Mouse (Mus musculus) stomach, embryonic 15.5 days (tissue): ENCODE measurements around the gene 2700049A03Rik. TPM values are rescaled to one million over a fixed set of nuclear protein-coding genes. Genes with fewer than 3 reads are reported as not detected.

Source experiments
- ATAC-seq: fragments of 200-750 bp; cut with Nextera tagmentation; 2 replicates; pipeline ENCODE4 v1.8.0; 2017; ENCODE audit warnings: low read depth, moderate number of reproducible peaks, moderate TSS enrichment; ENCODE audit not compliant: insufficient read depth, low FRiP score
- H3K27ac ChIP-seq: fragments of 300-500 bp; sonication (generic); 2 replicates; pipeline ENCODE4 v1.5.1; 2015; ENCODE audit warnings: mild to moderate bottlenecking, inconsistent platforms
- H3K27me3 ChIP-seq: fragments of 300-500 bp; sonication (generic); replicated peaks from 2 replicates; pipeline ENCODE4 v1.6.1; 2015; ENCODE audit warnings: inconsistent platforms
- H3K36me3 ChIP-seq: fragments of 300-500 bp; sonication (generic); 2 replicates; pipeline ENCODE4 v1.6.1; 2015; ENCODE audit warnings: inconsistent platforms
- H3K4me1 ChIP-seq: fragments of 300-500 bp; sonication (generic); 2 replicates; pipeline ENCODE4 v1.6.1; 2015; ENCODE audit warnings: inconsistent platforms
- H3K4me2 ChIP-seq: fragments of 300-500 bp; sonication (generic); 2 replicates; pipeline ENCODE4 v1.6.1; 2015; ENCODE audit warnings: mild to moderate bottlenecking, inconsistent platforms
- H3K4me3 ChIP-seq: fragments of 300-500 bp; sonication (generic); replicated peaks from 2 replicates; pipeline ENCODE4 v1.5.1; 2015; ENCODE audit warnings: inconsistent platforms
- H3K9ac ChIP-seq: fragments of 300-500 bp; sonication (generic); 2 replicates; pipeline ENCODE4 v1.6.1; 2015; ENCODE audit warnings: inconsistent platforms
- H3K9me3 ChIP-seq: fragments of 300-500 bp; sonication (generic); 2 replicates; pipeline ENCODE4 v1.6.1; 2016; ENCODE audit warnings: inconsistent platforms
- WGBS: fragments of 180-500 bp; shearing (Covaris S2); methylation state at CpG from one replicate; pipeline ENCODE4 v1.1.7; 2015; 5-methylcytosine and 5-hydroxymethylcytosine counted together
- polyA plus RNA-seq: library from polyadenylated mRNA; unstranded; fragments of >200 nt; fragmentation: Nextera tagmentation; extraction: Ambion mirVana; gene quantifications from 2 replicates; pipeline ENCODE4 v1.2.1, GENCODE M21; 2015

2700049A03Rik gene
- polyA plus RNA-seq, 1 experiment from 2014 or later = 10.3 TPM

DNA sequence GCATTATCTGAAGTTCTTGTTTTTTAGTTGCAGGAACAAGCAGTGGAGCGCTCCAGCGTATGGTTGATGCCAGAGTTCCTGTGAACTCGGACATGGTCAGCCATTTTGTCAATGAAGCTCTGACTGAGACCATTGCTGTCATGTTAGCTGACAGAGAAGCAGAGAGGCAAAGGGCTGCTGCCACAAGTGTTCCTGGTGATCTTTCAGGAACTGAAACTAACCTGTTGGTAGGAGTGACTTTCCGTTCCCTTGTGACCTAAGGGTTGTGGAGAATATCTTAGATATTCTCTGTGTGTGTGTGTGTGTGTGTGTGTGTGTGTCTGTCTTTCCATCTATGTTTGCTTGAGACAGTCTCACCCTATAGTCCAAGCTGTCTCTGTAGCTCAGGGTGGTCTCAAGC is 47.7 kb downstream of the 2700049A03Rik start:
- Histone ChIP-seq H3K9me3 (no peaks in the 10 kb centered on the region), H3K4me2 (no peak overlapping the region), H3K4me3 (no peak overlapping the region), H3K4me1 (no peaks in the 10 kb centered on the region), H3K27me3 (no peaks in the 10 kb centered on the region), H3K9ac (no peak overlapping the region), H3K36me3 (peaks cover 10% of the 10 kb centered on the region; the same call in 1 of the 2 replicates), H3K27ac (no peak overlapping the region)
- 90% methylated on average over 4 of the region's 4 CpGs for WGBS
- no peak for ATAC-seq

DNA sequence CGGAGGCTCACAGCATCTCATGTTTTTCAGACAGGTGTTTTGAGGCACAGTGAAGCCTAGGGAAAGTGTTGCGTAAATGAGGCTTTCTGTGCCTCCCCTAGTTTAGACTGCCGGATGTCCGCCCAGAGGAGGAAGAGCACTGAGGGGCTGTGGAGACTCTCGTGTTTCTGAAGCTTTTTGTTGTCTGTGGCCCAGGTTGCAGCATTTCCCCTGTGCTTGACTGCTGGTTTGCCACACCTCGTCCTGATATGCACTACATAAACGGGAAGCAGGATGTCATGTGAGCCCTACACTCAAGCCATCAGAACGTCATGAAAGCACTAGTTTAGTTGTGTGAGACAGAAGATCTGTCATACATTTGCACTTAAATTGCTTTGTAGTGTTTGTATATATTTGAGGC is 56.1 kb downstream of the 2700049A03Rik start:
- no peaks in the 10 kb centered on the region for H3K9me3 ChIP-seq
- 65% methylated on average over 8 of the region's 8 CpGs for WGBS
- H3K4me2 ChIP-seq = no peak overlapping the region
- H3K36me3 ChIP-seq = peaks cover 17% of the 10 kb centered on the region
- H3K27me3 ChIP-seq = no peaks in the 10 kb centered on the region
- no peak overlapping the region for H3K4me3 ChIP-seq
- no peaks in the 10 kb centered on the region for H3K4me1 ChIP-seq
- ATAC-seq = no peak
- H3K27ac ChIP-seq = no peak overlapping the region
- H3K9ac ChIP-seq = no peak overlapping the region

DNA sequence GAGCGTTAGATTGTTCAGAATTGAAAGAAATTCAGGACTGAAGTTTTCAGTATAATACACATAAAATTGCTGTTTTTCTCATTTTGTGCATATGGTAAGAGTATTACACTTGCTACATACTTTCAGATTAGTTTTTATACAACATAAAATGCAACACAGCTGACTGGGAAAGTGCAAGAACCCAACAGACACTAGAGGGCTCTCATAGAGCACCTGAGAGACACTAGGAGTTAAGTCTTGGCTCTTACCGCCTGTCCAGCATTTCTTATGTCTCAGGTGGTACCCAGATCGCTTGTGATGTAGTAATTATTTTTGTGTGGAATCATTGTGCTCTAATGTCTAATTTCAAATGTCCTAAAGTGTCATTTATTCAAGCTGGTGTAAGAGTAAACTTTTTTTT is 61.0 kb downstream of the 2700049A03Rik start:
- H3K27me3 ChIP-seq = no peaks in the 10 kb centered on the region

DNA sequence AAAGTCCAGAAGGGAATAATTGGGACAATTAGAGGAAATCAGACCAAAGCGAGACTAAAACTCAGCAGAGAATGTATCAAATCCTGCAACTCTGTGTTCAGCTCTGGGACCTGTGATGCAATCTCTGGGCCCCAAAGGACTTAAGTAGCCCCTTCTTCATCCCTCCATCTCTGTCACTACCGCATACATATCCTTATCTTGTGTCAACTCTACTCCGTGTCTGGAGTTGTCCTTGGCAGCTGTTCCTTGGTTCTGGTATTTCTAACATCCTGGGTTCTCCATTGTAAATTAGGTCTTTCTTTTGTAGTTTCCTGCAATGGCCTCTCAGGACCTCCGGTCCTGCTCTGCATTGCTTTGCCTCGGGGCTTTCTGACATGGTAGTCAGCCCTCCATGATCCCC is 65.1 kb downstream of the 2700049A03Rik start:
- H3K27me3 ChIP-seq = no peaks in the 10 kb centered on the region
- no peak overlapping the region for H3K4me2 ChIP-seq
- no peak for ATAC-seq
- H3K4me1 ChIP-seq = no peaks in the 10 kb centered on the region; the same call in 1 of the 2 replicates
- H3K4me3 ChIP-seq = no peak overlapping the region
- 0 out of 2 replicates have a peak, but pooled peaks cover 3% of the 10 kb centered on the region for H3K36me3 ChIP-seq
- no peak overlapping the region for H3K9ac ChIP-seq
- WGBS = 59% methylated on average over 5 of the region's 5 CpGs
- H3K9me3 ChIP-seq = no peaks in the 10 kb centered on the region
- peak overlapping the region; percentile 8; the same call in 1 of the 2 replicates for H3K27ac ChIP-seq

More for the DNA sequence above, 61.0 kb downstream of the 2700049A03Rik start:
- 59% methylated on average over 3 of the region's 3 CpGs for WGBS
- H3K4me1 ChIP-seq = no peaks in the 10 kb centered on the region; the same call in 1 of the 2 replicates
- no peaks in the 10 kb centered on the region for H3K9me3 ChIP-seq
- H3K4me2 ChIP-seq = no peak overlapping the region
- H3K4me3 ChIP-seq = no peak overlapping the region
- H3K9ac ChIP-seq = no peak overlapping the region
- no peak for ATAC-seq
- H3K27ac ChIP-seq = no peak overlapping the region
- H3K36me3 ChIP-seq = peaks cover 7% of the 10 kb centered on the region

DNA sequence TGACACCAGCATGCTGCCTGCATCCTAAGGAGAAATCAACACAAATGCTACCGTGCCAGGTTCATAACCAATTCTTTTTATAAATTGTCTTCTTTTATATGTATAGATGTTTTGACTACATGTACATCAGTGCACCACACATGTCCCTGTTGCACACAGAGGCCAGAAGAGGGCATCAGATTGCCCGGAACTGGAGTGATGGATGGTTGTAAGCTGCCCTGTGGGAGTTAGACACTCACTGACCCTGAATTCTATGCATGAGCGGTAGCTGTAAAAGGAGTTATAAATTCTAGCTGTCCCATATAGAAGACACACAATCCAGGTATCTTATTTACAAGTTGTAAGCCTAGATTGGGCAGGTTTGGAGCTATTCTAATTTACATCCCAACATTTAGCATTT is 67.7 kb downstream of the 2700049A03Rik start:
- 82% methylated on average over 3 of the region's 3 CpGs for WGBS
- no peaks in the 10 kb centered on the region for H3K9me3 ChIP-seq
- H3K27ac ChIP-seq = no peak overlapping the region
- H3K36me3 ChIP-seq = 0 out of 2 replicates have a peak, but pooled peaks cover under 1% of the 10 kb centered on the region
- H3K4me2 ChIP-seq = no peak overlapping the region
- H3K4me3 ChIP-seq = no peak overlapping the region
- ATAC-seq = no peak
- no peaks in the 10 kb centered on the region; the same call in 1 of the 2 replicates for H3K4me1 ChIP-seq
- H3K9ac ChIP-seq = no peak overlapping the region
- no peaks in the 10 kb centered on the region for H3K27me3 ChIP-seq

DNA sequence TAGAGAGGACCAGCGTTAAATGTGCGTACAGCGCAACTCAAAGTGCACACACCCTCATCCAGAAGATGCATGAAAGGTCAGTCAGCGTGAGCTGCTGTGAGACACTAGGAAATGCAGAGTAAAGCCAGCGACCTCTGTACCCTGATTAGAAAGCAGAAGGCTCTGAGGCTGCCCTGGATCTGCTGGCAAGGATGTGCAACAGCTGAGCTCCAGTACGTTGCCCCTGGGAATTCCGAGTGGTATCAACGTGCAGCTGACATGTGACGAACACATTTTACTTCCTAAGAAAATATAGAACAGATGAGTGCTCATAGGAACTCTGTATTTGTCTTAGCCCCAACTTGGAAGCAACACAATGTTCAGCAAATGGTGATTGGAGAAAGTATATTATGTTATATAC is 80.5 kb downstream of the 2700049A03Rik start:
- Histone ChIP-seq H3K4me1 (0 out of 2 replicates have a peak, but pooled peaks cover 5% of the 10 kb centered on the region), H3K36me3 (peaks cover 7% of the 10 kb centered on the region; the same call in 1 of the 2 replicates), H3K27ac (no peak overlapping the region), H3K9me3 (no peaks in the 10 kb centered on the region), H3K27me3 (no peaks in the 10 kb centered on the region), H3K4me2 (no peak overlapping the region), H3K4me3 (no peak overlapping the region), H3K9ac (no peak overlapping the region)
- no peak for ATAC-seq
- WGBS = 79% methylated on average over 9 of the region's 9 CpGs

DNA sequence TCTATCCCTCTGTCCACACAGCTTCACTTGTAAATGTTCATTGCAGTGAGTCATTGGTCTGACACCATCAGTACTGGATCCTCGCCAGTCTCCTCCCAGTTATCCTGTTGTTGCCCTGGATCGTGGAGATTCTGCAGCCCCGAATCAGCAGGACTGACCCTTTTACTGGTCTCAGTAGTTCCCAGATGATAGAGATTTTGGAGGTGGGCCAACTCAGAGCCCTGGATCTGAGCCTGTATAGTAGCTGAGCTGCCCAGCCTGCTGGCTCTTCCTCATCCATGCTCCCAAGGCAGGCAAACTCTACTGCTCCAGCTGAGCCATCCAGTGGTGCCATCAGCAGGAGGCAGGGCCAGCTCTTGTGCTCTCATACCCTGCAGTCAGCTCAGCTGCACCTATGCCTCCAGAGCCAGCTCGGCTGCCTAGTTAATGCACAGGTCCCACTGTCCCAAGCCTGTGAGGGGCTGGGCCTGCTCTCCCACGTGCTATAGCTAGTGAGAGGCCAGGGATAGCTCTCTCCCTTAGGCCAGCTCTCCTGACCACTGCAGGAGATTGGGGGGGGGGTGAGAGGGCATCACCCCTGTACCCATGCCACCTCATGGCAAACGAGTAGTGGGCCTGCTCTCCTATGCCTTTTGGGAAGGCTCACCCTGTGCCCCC is 81.3 kb downstream of the 2700049A03Rik start:
- Histone ChIP-seq H3K9ac (no peak overlapping the region), H3K9me3 (no peaks in the 10 kb centered on the region), H3K4me2 (no peak overlapping the region), H3K36me3 (peaks cover 7% of the 10 kb centered on the region; the same call in 1 of the 2 replicates), H3K27me3 (no peaks in the 10 kb centered on the region), H3K27ac (no peak overlapping the region), H3K4me1 (0 out of 2 replicates have a peak, but pooled peaks cover 5% of the 10 kb centered on the region), H3K4me3 (no peak overlapping the region)
- peak; percentile 47; the same call in 1 of the 2 replicates for ATAC-seq
- WGBS = 67% methylated on average over 6 of the region's 6 CpGs

DNA sequence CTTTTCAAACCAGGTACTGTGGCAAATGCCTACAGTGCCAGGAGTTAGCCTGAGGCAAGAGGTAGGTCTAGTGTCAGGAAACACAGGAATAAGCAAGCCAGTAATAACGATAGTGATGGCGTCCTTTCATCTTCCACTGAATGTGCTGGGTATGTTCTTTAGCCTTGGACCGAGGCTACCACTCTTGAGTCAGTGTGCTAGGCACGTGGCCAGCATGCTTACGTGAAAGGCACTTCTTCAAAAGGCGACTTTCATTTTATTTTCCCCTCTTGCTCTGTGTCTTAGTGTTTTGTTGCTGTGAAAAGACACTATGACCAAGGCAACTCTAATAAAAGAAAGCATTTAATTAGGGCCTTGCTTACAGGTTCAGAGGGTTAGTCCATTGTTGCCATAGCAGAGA is 86.1 kb downstream of the 2700049A03Rik start:
- Histone ChIP-seq H3K9me3 (no peaks in the 10 kb centered on the region), H3K9ac (no peak overlapping the region), H3K27ac (no peak overlapping the region), H3K36me3 (peaks cover 12% of the 10 kb centered on the region; the same call in 1 of the 2 replicates), H3K27me3 (no peaks in the 10 kb centered on the region), H3K4me3 (no peak overlapping the region), H3K4me2 (no peak overlapping the region), H3K4me1 (0 out of 2 replicates have a peak, but pooled peaks cover 5% of the 10 kb centered on the region)
- 94% methylated on average over 6 of the region's 6 CpGs for WGBS
- no peak for ATAC-seq

DNA sequence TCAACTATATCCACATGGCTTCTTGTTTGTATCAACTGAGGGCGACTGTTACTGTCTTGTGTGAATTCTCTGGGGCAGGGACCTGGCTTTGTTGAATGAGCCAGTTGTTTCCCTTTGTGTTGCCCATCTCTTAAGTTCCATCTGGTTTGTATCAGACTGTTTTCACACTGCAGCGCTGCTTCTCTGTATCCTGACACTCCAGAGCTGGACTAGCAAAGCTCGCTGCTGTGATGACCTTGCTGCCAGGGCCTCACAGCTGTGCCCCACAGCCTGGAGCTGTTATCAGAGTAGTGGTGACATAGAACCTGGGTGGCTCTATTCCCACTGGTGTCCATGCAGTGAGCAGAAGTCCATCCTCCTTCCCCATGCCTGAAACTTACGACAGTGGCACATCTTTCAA is 91.1 kb downstream of the 2700049A03Rik start:
- H3K27ac ChIP-seq = no peak overlapping the region
- H3K4me2 ChIP-seq = no peak overlapping the region
- H3K27me3 ChIP-seq = no peaks in the 10 kb centered on the region
- WGBS = 45% methylated on average over 4 of the region's 4 CpGs
- peaks cover 6% of the 10 kb centered on the region; the same call in 1 of the 2 replicates for H3K36me3 ChIP-seq
- no peaks in the 10 kb centered on the region for H3K9me3 ChIP-seq
- 0 out of 2 replicates have a peak, but pooled peaks cover 2% of the 10 kb centered on the region for H3K4me1 ChIP-seq
- ATAC-seq = no peak
- no peak overlapping the region for H3K9ac ChIP-seq
- H3K4me3 ChIP-seq = no peak overlapping the region

DNA sequence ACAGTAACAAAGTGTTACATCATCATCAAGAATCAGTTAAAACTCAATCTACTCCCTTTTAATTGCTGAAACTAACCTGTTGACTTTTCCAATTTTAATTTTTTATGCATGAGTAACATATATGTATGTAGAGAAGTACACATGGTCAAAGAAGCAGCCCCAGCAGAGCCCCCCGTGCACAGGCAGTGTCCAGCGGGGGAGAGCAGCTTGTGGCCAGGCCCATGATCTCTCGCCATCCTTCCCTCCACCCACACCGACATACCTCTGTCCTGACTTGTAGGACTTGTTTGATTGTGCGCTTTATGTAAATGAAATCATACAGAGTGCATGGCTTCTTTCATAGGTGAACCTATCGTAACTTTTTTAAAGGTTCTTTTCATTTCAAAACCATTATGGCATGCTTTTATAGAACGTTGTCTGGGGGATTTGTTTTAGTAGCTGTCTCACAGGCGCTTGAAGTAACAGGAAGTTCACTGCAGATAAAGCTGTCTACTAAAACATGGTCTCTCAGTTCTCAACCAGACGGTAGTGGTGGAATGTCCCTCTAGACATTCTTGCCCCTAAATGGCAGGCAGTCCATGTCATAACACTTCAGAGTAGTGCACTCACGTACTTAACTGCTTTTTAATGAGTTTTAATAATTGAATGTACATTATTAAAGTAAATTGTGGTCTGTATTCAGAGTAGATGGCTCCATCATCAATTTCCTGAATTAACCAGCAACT is 92.4 kb downstream of the 2700049A03Rik start:
- no peak for ATAC-seq
- Histone ChIP-seq H3K4me2 (no peak overlapping the region), H3K4me3 (no peak overlapping the region), H3K27ac (no peak overlapping the region), H3K4me1 (0 out of 2 replicates have a peak, but pooled peaks cover 2% of the 10 kb centered on the region), H3K9me3 (no peaks in the 10 kb centered on the region), H3K9ac (no peak overlapping the region), H3K27me3 (no peaks in the 10 kb centered on the region), H3K36me3 (peaks cover 3% of the 10 kb centered on the region; the same call in 1 of the 2 replicates)
- WGBS = 44% methylated on average over 10 of the region's 10 CpGs

DNA sequence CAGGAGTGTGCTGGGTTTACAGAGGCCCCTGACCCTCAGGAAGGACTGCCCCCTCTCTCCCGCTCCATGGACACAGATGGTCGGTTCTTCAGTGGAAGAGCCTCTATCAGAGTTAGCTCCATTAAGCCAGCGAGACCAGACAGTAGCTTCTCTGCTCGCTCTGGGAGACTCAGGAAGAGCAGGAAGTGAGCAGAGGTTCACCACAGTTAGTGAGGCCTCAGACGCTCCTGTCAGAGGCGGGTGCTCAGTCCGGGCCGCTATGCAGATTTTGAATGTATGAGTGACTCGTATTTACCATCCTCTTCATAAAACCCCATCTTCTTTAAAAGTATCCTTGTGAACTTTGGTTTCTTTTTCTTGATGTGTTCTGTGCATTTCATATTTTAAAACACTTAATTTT is 94.9 kb downstream of the 2700049A03Rik start:
- H3K4me3 ChIP-seq = no peak overlapping the region
- H3K9me3 ChIP-seq = no peaks in the 10 kb centered on the region
- 0 out of 2 replicates have a peak, but pooled peaks cover 2% of the 10 kb centered on the region for H3K4me1 ChIP-seq
- H3K36me3 ChIP-seq = no peaks in the 10 kb centered on the region
- no peak overlapping the region for H3K4me2 ChIP-seq
- no peak overlapping the region for H3K27ac ChIP-seq
- no peaks in the 10 kb centered on the region for H3K27me3 ChIP-seq
- ATAC-seq = no peak
- H3K9ac ChIP-seq = no peak overlapping the region
- WGBS = 85% methylated on average over 9 of the region's 9 CpGs

DNA sequence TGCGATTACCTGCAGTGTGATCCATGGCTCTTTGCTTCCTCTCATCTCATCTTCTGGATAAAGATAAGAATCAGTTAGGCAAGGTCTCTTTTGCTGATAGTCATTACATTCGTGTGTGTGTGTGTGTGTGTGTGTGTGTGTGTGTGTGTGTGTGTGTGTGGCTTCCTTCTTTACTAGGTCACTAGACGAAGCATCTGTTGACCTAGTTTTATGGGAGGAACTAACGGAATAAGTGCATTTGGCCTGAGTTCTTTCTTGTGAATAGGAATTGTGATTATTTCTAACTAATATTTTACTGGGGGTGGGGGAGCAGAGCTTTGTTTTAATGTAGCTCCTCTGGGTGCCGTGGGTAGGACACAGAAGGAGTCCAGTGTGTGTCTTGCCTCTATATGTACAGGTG is 96.8 kb downstream of the 2700049A03Rik start:
- H3K4me3 ChIP-seq = no peak overlapping the region
- WGBS = 72% methylated on average over 5 of the region's 5 CpGs
- ATAC-seq = no peak

More for the DNA sequence above, 96.8 kb downstream of the 2700049A03Rik start:
- Histone ChIP-seq H3K4me2 (no peak overlapping the region), H3K9ac (no peak overlapping the region), H3K27me3 (no peaks in the 10 kb centered on the region), H3K4me1 (no peaks in the 10 kb centered on the region), H3K36me3 (no peaks in the 10 kb centered on the region), H3K9me3 (no peaks in the 10 kb centered on the region), H3K27ac (no peak overlapping the region)
